Mouse (Mus musculus): Measurements from ENCODE around the gene Ap1s3.

The Ap1s3 gene

DNA sequence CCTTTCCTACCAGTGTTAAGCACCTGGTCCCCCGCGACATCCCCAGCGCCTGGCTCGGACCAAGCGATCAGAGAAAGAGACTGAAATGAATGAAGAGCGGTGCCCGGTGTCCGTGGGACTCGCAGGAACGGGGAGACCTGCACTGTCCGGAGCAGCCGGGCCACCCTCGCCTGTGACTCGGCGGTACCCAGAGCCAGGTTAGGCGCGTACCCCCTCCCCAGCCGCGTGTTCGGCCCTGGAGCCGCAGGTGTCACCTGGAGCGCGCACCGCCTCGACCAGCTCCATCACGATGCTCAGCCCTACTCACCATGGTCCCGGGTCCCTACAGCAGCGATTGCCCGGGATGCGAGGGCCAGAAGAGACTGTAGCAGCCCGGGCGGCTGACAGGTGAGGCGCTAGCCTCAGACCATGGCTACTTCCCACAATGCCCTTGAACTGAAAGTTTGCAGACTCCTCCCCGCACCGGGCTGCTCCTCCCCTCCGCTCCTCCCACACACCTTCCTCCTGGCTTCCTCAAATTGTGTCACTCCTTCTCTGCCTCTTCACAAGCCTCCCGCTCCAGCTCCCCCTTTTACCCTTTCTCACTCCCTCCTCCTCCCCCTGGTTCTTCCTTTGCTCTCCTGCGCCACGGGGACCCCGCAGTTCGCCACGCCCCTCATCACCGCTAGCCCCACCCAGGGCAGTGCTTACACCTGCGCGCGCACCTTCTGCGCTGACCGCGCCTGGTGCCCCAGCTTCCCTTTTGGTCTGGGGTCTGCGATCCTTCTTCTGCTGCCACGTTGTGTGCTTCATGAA, at the start of gene Ap1s3:
TSS of gene Ap1s3 (minus strand) at position 430 of the 795 bp plus-strand sequence.
- DNase-seq (ENCODE audit: low read depth, low spot score), result peak; percentile 42

DNA sequence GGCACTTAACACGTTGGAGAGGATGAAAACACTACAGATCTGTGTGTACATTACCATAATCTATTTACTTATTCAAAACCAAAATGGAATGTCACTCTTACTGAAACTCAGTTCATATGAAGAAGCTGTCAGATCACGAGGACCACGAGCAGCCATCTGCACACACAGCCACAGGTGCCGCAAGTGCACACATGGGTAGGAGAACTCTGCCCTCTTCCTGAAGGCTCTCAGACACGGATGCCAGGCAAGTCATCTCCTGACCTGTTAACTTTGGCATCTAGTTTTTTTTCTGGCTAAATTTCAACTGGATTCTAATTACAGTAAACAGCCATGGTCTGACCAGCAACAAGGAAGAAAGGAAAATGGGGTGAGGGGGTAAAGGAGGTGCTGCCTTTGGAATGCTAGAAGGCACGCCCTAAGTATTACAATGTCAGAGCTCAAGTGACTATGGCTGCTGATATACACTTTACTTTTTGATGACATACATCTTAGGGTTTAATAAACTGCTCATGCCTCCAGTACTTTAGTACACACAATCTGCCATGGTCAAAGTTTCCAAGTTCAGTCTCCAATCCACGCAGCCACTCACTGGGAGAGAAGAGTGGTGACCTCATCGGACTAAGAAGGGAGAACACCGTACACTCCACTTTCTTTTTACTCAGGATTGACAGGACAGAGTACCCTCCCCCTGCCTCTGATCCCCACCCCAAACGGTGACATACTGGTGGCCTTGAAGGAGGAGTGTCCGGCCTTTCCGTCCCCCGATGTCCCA, 42.6 kb upstream of the Ap1s3 start:
- DNase-seq (ENCODE audit: low read depth, low spot score), result no peak

DNA sequence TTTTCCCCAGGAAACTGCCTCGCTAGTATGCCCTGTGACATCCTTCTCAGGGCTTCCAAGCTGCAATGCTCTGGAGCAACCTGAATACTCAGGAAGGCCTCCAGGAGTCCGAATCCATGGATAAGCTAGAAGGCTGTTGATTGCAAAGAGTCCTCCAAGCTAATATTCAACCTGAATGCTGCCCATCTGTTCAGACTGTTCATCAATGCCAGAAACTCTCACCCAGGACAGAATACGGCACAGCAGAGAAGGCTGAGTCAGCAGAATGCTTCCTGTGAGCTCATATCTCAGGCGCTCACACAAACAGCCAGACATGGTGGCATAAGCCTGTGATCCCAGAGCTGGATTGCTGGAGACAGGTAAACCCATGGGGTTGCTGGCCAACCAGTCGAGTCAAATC, 41.3 kb upstream of the Ap1s3 start:
- no peak for DNase-seq (ENCODE audit: low read depth, low spot score)

GRCm38 (mm10) chr1:79711147-79712126, 39.7 kb upstream of the Ap1s3 start:
- no peak for DNase-seq (ENCODE audit: low read depth, low spot score)

- DNase-seq (ENCODE audit: low read depth, low spot score), result no peak
Measured at GRCm38 (mm10) chr1:79710678-79711077, 38.9 kb upstream of the Ap1s3 start.

DNA sequence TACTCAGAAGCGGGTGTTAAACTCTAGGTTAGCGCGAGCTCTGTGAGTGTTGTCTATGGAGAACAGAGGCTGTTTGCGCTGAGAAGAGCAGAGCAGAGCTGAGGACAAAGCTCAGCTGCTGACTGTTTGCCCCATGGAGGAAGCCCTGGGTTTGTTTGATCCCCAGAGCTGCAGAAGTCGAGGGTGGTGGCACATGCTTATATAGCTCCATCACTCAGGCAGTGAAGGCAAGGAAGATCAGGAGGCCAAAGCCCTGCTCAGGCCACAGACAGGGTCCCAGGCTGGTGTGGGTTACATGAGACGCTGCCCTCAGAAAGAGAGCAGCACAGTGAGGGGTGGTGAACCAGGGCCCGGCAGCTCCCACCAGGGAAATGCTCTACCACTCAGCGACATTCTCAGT, 38.4 kb upstream of the Ap1s3 start:
- no peak for DNase-seq (ENCODE audit: low read depth, low spot score)

- no peak for DNase-seq (ENCODE audit: low read depth, low spot score)
Measured at GRCm38 (mm10) chr1:79707383-79707782, 35.6 kb upstream of the Ap1s3 start.

- no peak for DNase-seq (ENCODE audit: low read depth, low spot score)
Measured at GRCm38 (mm10) chr1:79706707-79707106, 34.9 kb upstream of the Ap1s3 start.

- no peak for DNase-seq (ENCODE audit: low read depth, low spot score)
Measured at GRCm38 (mm10) chr1:79704672-79705071, 32.9 kb upstream of the Ap1s3 start.

DNA sequence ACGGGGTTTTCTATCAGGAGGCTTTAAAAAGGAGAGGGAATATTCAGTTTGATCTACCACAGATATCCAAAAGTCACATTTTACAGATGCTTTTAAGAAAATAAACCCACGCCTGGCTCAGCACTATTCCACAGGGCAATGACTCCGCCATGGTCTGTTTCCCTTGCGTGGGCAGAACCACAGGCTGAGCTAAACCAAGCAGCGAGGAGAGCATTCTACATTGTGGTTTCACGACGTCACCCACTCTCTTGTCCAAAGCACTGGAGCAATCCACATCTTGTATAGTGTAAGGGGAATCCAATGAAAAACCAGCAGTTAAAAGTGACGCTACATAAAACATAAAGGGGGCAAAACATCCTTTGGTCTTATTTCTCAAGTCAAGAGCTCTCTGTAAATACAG, 31.7 kb upstream of the Ap1s3 start:
- DNase-seq (ENCODE audit: low read depth, low spot score), result no peak

GRCm38 (mm10) chr1:79698506-79698905, 26.7 kb upstream of the Ap1s3 start:
- no peak for DNase-seq (ENCODE audit: low read depth, low spot score)

- peak; percentile 48 for DNase-seq (ENCODE audit: low read depth, low spot score)
Measured at GRCm38 (mm10) chr1:79697382-79697781, 25.6 kb upstream of the Ap1s3 start.

DNA sequence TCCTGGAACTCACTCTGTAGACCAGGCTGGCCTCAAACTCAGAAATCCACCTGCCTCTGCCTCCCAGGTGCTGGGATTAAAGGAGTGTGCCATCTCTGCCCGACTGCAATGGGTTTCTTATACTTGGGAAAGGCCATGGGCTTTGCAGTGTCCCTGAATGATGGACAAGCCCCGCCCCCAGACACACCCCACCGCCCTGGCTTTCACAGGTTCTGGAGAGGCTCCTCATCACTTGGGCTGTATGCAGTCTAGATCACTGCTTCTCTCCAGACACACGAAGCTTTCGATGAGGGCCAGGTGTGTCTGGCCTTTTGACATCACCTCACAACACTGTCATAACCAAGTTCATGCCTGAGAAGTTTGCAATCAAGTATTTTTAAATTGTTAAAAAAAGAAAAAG, 25.2 kb upstream of the Ap1s3 start:
- DNase-seq (ENCODE audit: low read depth, low spot score), result no peak

DNA sequence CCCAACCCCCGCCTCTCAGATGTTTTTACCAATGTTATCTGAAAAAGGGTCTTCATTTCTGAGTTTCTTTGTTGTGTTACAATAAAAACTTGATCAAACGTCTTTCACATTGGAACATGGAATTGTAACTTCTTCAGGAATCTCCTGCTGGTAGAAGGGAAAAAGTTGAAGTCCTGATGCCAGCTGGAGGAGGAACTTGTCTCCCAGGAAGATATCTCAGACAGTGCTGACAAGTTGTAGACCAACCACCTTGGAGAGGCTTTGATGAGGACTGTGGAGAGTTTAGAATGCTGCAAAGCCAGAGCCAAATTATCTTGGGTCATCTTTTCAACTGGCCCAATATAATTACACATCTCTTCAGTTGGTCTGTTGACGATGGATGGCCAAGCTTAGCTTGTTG, 20.7 kb upstream of the Ap1s3 start:
- no peak for DNase-seq (ENCODE audit: low read depth, low spot score)

- no peak for DNase-seq (ENCODE audit: low read depth, low spot score)
Measured at GRCm38 (mm10) chr1:79687254-79687653, 15.5 kb upstream of the Ap1s3 start.

GRCm38 (mm10) chr1:79684027-79684426, 12.3 kb upstream of the Ap1s3 start:
- DNase-seq (ENCODE audit: low read depth, low spot score), result no peak

GRCm38 (mm10) chr1:79682936-79683335, 11.2 kb upstream of the Ap1s3 start:
- peak; percentile 52 for DNase-seq (ENCODE audit: low read depth, low spot score)

DNA sequence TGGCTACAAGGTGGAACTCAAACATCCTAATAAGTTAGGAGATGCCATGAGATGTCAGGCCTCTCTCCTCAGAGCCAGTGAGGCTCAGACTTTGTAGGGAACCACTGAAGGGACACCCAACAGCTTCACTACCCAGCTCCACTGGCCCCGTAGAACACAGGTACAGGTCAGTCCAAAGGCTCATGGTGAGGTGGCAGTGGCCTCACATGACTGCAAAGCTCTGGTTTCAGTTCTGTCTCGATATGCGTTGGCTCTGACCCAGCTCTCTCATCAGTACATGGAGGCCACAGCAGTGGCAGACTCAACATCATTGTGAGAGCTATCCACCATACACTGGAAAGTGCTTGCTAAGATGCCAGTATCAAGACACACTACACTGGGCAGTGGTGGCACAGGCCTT, 9.0 kb upstream of the Ap1s3 start:
- DNase-seq (ENCODE audit: low read depth, low spot score), result no peak

GRCm38 (mm10) chr1:79678117-79678684, 6.4 kb upstream of the Ap1s3 start:
- no peak for DNase-seq (ENCODE audit: low read depth, low spot score)

DNA sequence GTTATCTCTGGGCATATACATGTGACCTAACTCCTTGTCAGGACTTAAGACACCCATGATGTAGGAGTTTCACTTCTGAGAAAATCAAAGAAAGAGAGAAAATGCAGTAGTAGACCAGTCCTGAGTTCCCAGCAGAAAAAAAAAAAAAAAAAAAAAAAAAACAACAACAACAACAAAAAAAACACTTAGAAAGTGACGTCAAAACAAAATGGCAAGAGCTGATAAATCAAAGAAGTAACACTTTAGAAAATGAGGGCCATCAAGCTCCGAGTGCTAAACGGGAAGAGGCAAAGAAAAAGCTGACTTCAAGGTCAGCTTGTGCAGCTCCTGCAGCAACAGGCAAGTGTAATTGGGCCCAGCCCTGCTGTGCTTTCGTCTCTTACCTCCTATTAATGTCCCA, 3.9 kb upstream of the Ap1s3 start:
- DNase-seq (ENCODE audit: low read depth, low spot score), result no peak

GRCm38 (mm10) chr1:79671196-79671542, 603 bp downstream of the Ap1s3 start:
- DNase-seq (ENCODE audit: low read depth, low spot score), result no peak
